Mouse (Mus musculus): ENCODE measurements at regions not wholly inside any gene's neighbourhood (a gene's known extent, or its start where the extent isn't known, plus 50 kb on each side); places are given as distances from the start of the nearest gene placed in this dataset.

DNA sequence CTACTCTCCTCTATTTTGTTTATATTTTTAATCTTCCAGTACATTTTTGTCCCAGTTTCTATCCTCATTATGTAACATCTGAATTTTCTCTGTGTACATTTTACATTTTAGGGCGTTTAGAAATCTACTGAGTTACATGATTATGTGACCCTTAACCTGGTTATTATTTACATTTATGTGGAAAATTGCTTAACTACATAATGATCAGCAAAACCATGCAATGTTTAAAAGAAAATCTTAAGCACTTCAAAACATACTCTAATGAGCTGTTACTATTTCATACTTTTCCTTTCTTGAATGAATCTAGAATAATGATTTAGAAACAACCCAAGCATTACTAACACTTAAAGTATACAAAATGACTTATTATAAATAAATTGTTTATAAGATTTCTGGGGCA is 1451.2 kb upstream of the Tmeff2 start:
- ATAC-seq (ENCODE audit: low read depth), result peak; percentile 79
- Histone ChIP-seq H3K27me3 (ENCODE audit: control insufficient read depth, insufficient read depth, low read depth, low read length) (no peaks in the 10 kb centered on the region), H3K27ac (ENCODE audit: low read length) (no peak overlapping the region), H3K4me1 (replicated peaks; ENCODE audit: control insufficient read depth, insufficient read depth, low read length) (no peaks in the 10 kb centered on the region), H3K4me3 (ENCODE audit: low read length) (no peak overlapping the region), H3K36me3 (ENCODE audit: control insufficient read depth, insufficient read depth, low read length) (no peaks in the 10 kb centered on the region), H3K9me3 (ENCODE audit: control insufficient read depth, low read length) (no peaks in the 10 kb centered on the region), H3K9ac (ENCODE audit: low read length) (no peak overlapping the region), H3K4me2 (ENCODE audit: low read depth, low read length) (no peak overlapping the region)
- 33% methylated on average over 1 of the region's 1 CpGs for WGBS

Measured in lung, embryonic 16.5 days (tissue).